Mouse (Mus musculus) limb, embryonic 14.5 days (tissue): Measurements from ENCODE around the gene Pkd1l3. TPM values are rescaled to one million over a fixed set of nuclear protein-coding genes. Genes with fewer than 3 reads are reported as not detected.
A peak's percentile ranks its signal among the peaks of the same experiment; 100 is the strongest.

Source experiments
- ATAC-seq: fragments of 200-750 bp; cut with Nextera tagmentation; 2 replicates; pipeline ENCODE4 v1.8.0; 2017; ENCODE audit warnings: low read depth, moderate number of reproducible peaks, moderate TSS enrichment; ENCODE audit not compliant: low FRiP score
- DNase-seq: peaks from one replicate; pipeline ENCODE4 v3.0.0-alpha.2; 2015; ENCODE audit warnings: low spot score
- H3K27ac ChIP-seq: fragments of 300-500 bp; sonication (generic); replicated peaks from 2 replicates; pipeline ENCODE4 v1.5.1; 2014; ENCODE audit warnings: low read depth, mild to moderate bottlenecking, low read length, moderate library complexity, mixed read lengths
- H3K27me3 ChIP-seq: fragments of 300-500 bp; sonication (generic); 2 replicates; pipeline ENCODE4 v1.6.1; 2014; ENCODE audit warnings: low read length, mixed read lengths; ENCODE audit not compliant: control insufficient read depth, insufficient read depth
- H3K36me3 ChIP-seq: fragments of 300-500 bp; sonication (generic); 2 replicates; pipeline ENCODE4 v1.6.1; 2014; ENCODE audit warnings: mild to moderate bottlenecking, low read length, moderate library complexity, mixed read lengths; ENCODE audit not compliant: control insufficient read depth, insufficient read depth
- H3K4me1 ChIP-seq: fragments of 300-500 bp; sonication (generic); 2 replicates; pipeline ENCODE4 v1.6.1; 2014; ENCODE audit warnings: antibody characterized with exemption, low read length, mixed read lengths; ENCODE audit not compliant: control insufficient read depth, insufficient read depth
- H3K4me2 ChIP-seq: fragments of 300-500 bp; sonication (generic); replicated peaks from 2 replicates; pipeline ENCODE4 v1.6.1; 2014; ENCODE audit warnings: low read depth, mild to moderate bottlenecking, low read length, moderate library complexity; ENCODE audit not compliant: severe bottlenecking
- H3K4me3 ChIP-seq: fragments of 300-500 bp; sonication (generic); replicated peaks from 2 replicates; pipeline ENCODE4 v1.5.1; 2014; ENCODE audit warnings: low read length
- H3K9ac ChIP-seq: fragments of 300-500 bp; sonication (generic); 2 replicates; pipeline ENCODE4 v1.6.1; 2014; ENCODE audit warnings: mild to moderate bottlenecking, low read depth, low read length, moderate library complexity; ENCODE audit not compliant: severe bottlenecking
- H3K9me3 ChIP-seq: fragments of 300-500 bp; sonication (generic); 2 replicates; pipeline ENCODE4 v1.6.1; 2016; ENCODE audit warnings: low read length; ENCODE audit not compliant: control insufficient read depth
- POLR2A ChIP-seq: fragments of 200-500 bp; IDR thresholded peaks from 2 replicates; pipeline ENCODE4 v1.8.0; 2012; ENCODE audit warnings: inconsistent platforms, mild to moderate bottlenecking, moderate library complexity, borderline replicate concordance; ENCODE audit not compliant: insufficient read depth, insufficient read length; ENCODE audit errors: extremely low read depth
- WGBS: fragments of 180-500 bp; shearing (Covaris S2); extraction: QIAGEN DNeasy Blood & Tissue Kit; methylation state at CpG from one replicate; pipeline ENCODE4 v1.1.7; 2014; 5-methylcytosine and 5-hydroxymethylcytosine counted together
- polyA plus RNA-seq, 2 experiments: library from polyadenylated mRNA; depleted of rRNA in 1 of 2; stranded (reverse) in 1 of 2; unstranded in 1 of 2; fragments of >200 nt; fragmentation: Nextera tagmentation in 1 of 2; extraction: Ambion mirVana in 1 of 2; gene quantifications; 2 replicates each; pipeline versions ENCODE4 v1.2.1 to v1.2.3; 2012 to 2014

Gene Pkd1l3
- polyA plus RNA-seq, 2 experiments: 0.24 to 0.33 TPM

GRCm38 (mm10) chr8:109697754-109698153 is 83.4 kb downstream of the Pkd1l3 start:
- DNase-seq (no peak), ATAC-seq (no peak)
- no peak for TF ChIP-seq POLR2A
- H3K27me3 ChIP-seq: no peaks in the 10 kb centered on the region
- H3K9me3 ChIP-seq: no peaks in the 10 kb centered on the region
- no peaks in the 10 kb centered on the region for H3K36me3 ChIP-seq
- H3K4me3 ChIP-seq: no peak overlapping the region
- H3K4me2 ChIP-seq: no peak overlapping the region
- peaks cover 10% of the 10 kb centered on the region; the same call in 1 of the 2 replicates for H3K4me1 ChIP-seq
- no peak overlapping the region for H3K27ac ChIP-seq
- 82% methylated on average over 1 of the region's 1 CpGs for WGBS
- no peak overlapping the region for H3K9ac ChIP-seq

- 85% methylated on average over 3 of the region's 3 CpGs for WGBS
- ATAC-seq: no peak
These were observed 84.2 kb downstream of the Pkd1l3 start for GRCm38 (mm10) chr8:109698477-109698876.

GRCm38 (mm10) chr8:109704565-109705319 is 90.4 kb downstream of the Pkd1l3 start:
- H3K9me3 ChIP-seq: no peaks in the 10 kb centered on the region
- H3K27ac ChIP-seq: peak overlapping the region; percentile 46; the same call in 1 of the 2 replicates
- 12% methylated on average over 23 of the region's 24 CpGs for WGBS

More at GRCm38 (mm10) chr8:109698477-109698876, 84.2 kb downstream of the Pkd1l3 start:
- DNase-seq: no peak
- peaks cover 10% of the 10 kb centered on the region; the same call in 1 of the 2 replicates for H3K4me1 ChIP-seq
- no peak overlapping the region for H3K4me3 ChIP-seq
- H3K27me3 ChIP-seq: no peaks in the 10 kb centered on the region
- H3K9ac ChIP-seq: no peak overlapping the region
- no peaks in the 10 kb centered on the region for H3K9me3 ChIP-seq
- no peak overlapping the region for H3K4me2 ChIP-seq
- no peak for TF ChIP-seq POLR2A
- H3K36me3 ChIP-seq: no peaks in the 10 kb centered on the region
- no peak overlapping the region for H3K27ac ChIP-seq

GRCm38 (mm10) chr8:109705320-109706075 is 91.2 kb downstream of the Pkd1l3 start, which contains the start of gene Zfp821:
TSS of gene Zfp821 (plus strand) at chr8:109705546.
- Histone ChIP-seq H3K4me1 (peaks cover 11% of the 10 kb centered on the region; the same call in 1 of the 2 replicates), H3K9me3 (no peaks in the 10 kb centered on the region), H3K27me3 (no peaks in the 10 kb centered on the region), H3K36me3 (peaks cover 27% of the 10 kb centered on the region), H3K4me3 (peak within 1 kb of the TSS; percentile 98), H3K27ac (peak within 1 kb of the TSS; percentile 97), H3K9ac (peak within 1 kb of the TSS; percentile 99), H3K4me2 (peak within 1 kb of the TSS; percentile 60)
- DNase-seq (peak; percentile 94), ATAC-seq (peak; percentile 88)
- 0 out of 2 replicates have a peak, but pooled peaks have one; percentile 34 for TF ChIP-seq POLR2A
- 4% methylated on average over 47 of the region's 100 CpGs for WGBS

More at GRCm38 (mm10) chr8:109704565-109705319, 90.4 kb downstream of the Pkd1l3 start:
- Histone ChIP-seq H3K4me1 (peaks cover 11% of the 10 kb centered on the region; the same call in 1 of the 2 replicates), H3K36me3 (peaks cover 20% of the 10 kb centered on the region), H3K4me2 (peak overlapping the region; percentile 60), H3K4me3 (peak overlapping the region; percentile 98), H3K27me3 (no peaks in the 10 kb centered on the region), H3K9ac (peak overlapping the region; percentile 99)
- DNase-seq (no peak), ATAC-seq (peak; percentile 27)
- TF ChIP-seq POLR2A: no peak
